Mouse (Mus musculus) hindbrain, postnatal 0 days (tissue): ENCODE data around the gene Tbxas1. TPM values are rescaled to one million over a fixed set of nuclear protein-coding genes. Genes with fewer than 3 reads are reported as not detected.

Experiments used
- ATAC-seq: fragments of 200-750 bp; cut with Nextera tagmentation; 2 replicates; pipeline ENCODE4 v1.8.0; 2017; ENCODE audit warnings: mild to moderate bottlenecking, moderate TSS enrichment, moderate library complexity
- DNase-seq: peaks from one replicate; pipeline ENCODE4 v3.0.0-alpha.2; 2015; ENCODE audit warnings: low spot score
- H3K27ac ChIP-seq: fragments of 300-500 bp; sonication (generic); 2 replicates; pipeline ENCODE4 v1.5.1; 2014; ENCODE audit warnings: mild to moderate bottlenecking
- H3K27me3 ChIP-seq: fragments of 300-500 bp; sonication (generic); 2 replicates; pipeline ENCODE4 v1.6.1; 2014; ENCODE audit warnings: low read length, mixed read lengths; ENCODE audit not compliant: insufficient read depth
- H3K36me3 ChIP-seq: fragments of 300-500 bp; sonication (generic); 2 replicates; pipeline ENCODE4 v1.6.1; 2014; ENCODE audit warnings: low read length, mixed read lengths; ENCODE audit not compliant: insufficient read depth
- H3K4me1 ChIP-seq: fragments of 300-500 bp; sonication (generic); 2 replicates; pipeline ENCODE4 v1.6.1; 2014; ENCODE audit warnings: antibody characterized with exemption, low read length, mixed read lengths; ENCODE audit not compliant: insufficient read depth
- H3K4me2 ChIP-seq: fragments of 300-500 bp; sonication (generic); 2 replicates; pipeline ENCODE4 v1.6.1; 2014; ENCODE audit warnings: low read depth, mild to moderate bottlenecking, low read length, moderate library complexity, mixed read lengths
- H3K4me3 ChIP-seq: fragments of 300-500 bp; sonication (generic); 2 replicates; pipeline ENCODE4 v1.5.1; 2014; ENCODE audit warnings: low read length
- H3K9ac ChIP-seq: fragments of 300-500 bp; sonication (generic); replicated peaks from 2 replicates; pipeline ENCODE4 v1.6.1; 2014; ENCODE audit warnings: mild to moderate bottlenecking, low read length, moderate library complexity, mixed read lengths
- H3K9me3 ChIP-seq: fragments of 300-500 bp; sonication (generic); 2 replicates; pipeline ENCODE4 v1.6.1; 2016; ENCODE audit warnings: low read length, mixed read lengths
- CTCF ChIP-seq: IDR thresholded peaks from 2 replicates; pipeline ENCODE4 v1.5.1; 2016; ENCODE audit warnings: antibody characterized with exemption, control low read depth, low read depth
- WGBS: fragments of 180-500 bp; shearing (Covaris S2); extraction: QIAGEN DNeasy Blood & Tissue Kit; methylation state at CpG from one replicate; pipeline ENCODE4 v1.1.7; 2014; 5-methylcytosine and 5-hydroxymethylcytosine counted together
- polyA plus RNA-seq: library from polyadenylated mRNA; unstranded; fragments of >200 nt; fragmentation: Nextera tagmentation; extraction: Ambion mirVana; gene quantifications from 2 replicates; pipeline ENCODE4 v1.2.1, GENCODE M21; 2015
- total RNA-seq: library from RNA; depleted of rRNA; stranded (reverse); fragments of >200 nt; gene quantifications from 2 replicates; pipeline ENCODE4 v1.2.3, GENCODE M21; 2014

The Tbxas1 gene
- total and polyA plus RNA-seq, 2 experiments from 2014 or later: 2.1 to 4.3 TPM

GRCm38 (mm10) chr6:38995774-38996173, 120.6 kb downstream of the Tbxas1 start:
- TF ChIP-seq CTCF: no peak
- Histone ChIP-seq H3K4me3 (no peak overlapping the region), H3K9ac (no peak overlapping the region), H3K4me2 (no peak overlapping the region), H3K9me3 (no peaks in the 10 kb centered on the region), H3K4me1 (no peaks in the 10 kb centered on the region), H3K36me3 (no peaks in the 10 kb centered on the region), H3K27ac (no peak overlapping the region), H3K27me3 (no peaks in the 10 kb centered on the region)
- ATAC-seq: no peak
- no peak for DNase-seq
- 73% methylated on average over 3 of the region's 3 CpGs for WGBS

GRCm38 (mm10) chr6:38997838-38998237, 122.6 kb downstream of the Tbxas1 start:
- Histone ChIP-seq H3K27me3 (no peaks in the 10 kb centered on the region), H3K4me3 (no peak overlapping the region), H3K36me3 (no peaks in the 10 kb centered on the region), H3K4me1 (no peaks in the 10 kb centered on the region), H3K27ac (no peak overlapping the region), H3K9me3 (no peaks in the 10 kb centered on the region), H3K4me2 (no peak overlapping the region), H3K9ac (no peak overlapping the region)
- 85% methylated on average over 4 of the region's 4 CpGs for WGBS
- DNase-seq (no peak), ATAC-seq (no peak)
- TF ChIP-seq CTCF: no peak

- H3K4me2 ChIP-seq: no peak overlapping the region
- no peak overlapping the region for H3K4me3 ChIP-seq
- DNase-seq: no peak
- WGBS: 74% methylated on average over 7 of the region's 7 CpGs
- H3K27ac ChIP-seq: no peak overlapping the region
- no peak for TF ChIP-seq CTCF
- H3K9me3 ChIP-seq: no peaks in the 10 kb centered on the region
- no peaks in the 10 kb centered on the region for H3K27me3 ChIP-seq
- no peaks in the 10 kb centered on the region for H3K36me3 ChIP-seq
- ATAC-seq: no peak
- no peak overlapping the region for H3K9ac ChIP-seq
- H3K4me1 ChIP-seq: 0 out of 2 replicates have a peak, but pooled peaks cover 9% of the 10 kb centered on the region
Observed at GRCm38 (mm10) chr6:39003126-39003525, 127.9 kb downstream of the Tbxas1 start.

GRCm38 (mm10) chr6:39004003-39004473, 128.8 kb downstream of the Tbxas1 start:
- no peak for DNase-seq
- WGBS: 84% methylated on average over 12 of the region's 12 CpGs

GRCm38 (mm10) chr6:39005267-39005944, 130.2 kb downstream of the Tbxas1 start:
- Histone ChIP-seq H3K4me3 (no peak overlapping the region), H3K27ac (peak overlapping the region; percentile 26; the same call in 1 of the 2 replicates), H3K4me2 (no peak overlapping the region), H3K36me3 (no peaks in the 10 kb centered on the region), H3K9ac (no peak overlapping the region), H3K27me3 (no peaks in the 10 kb centered on the region), H3K9me3 (no peaks in the 10 kb centered on the region), H3K4me1 (0 out of 2 replicates have a peak, but pooled peaks cover 9% of the 10 kb centered on the region)
- ATAC-seq (peak; percentile 45; the same call in 1 of the 2 replicates), DNase-seq (no peak)
- WGBS: 54% methylated on average over 20 of the region's 20 CpGs
- TF ChIP-seq CTCF: no peak

More at GRCm38 (mm10) chr6:39004003-39004473, 128.8 kb downstream of the Tbxas1 start:
- TF ChIP-seq CTCF: no peak
- H3K9ac ChIP-seq: no peak overlapping the region
- no peak for ATAC-seq
- H3K4me2 ChIP-seq: no peak overlapping the region
- 0 out of 2 replicates have a peak, but pooled peaks cover 9% of the 10 kb centered on the region for H3K4me1 ChIP-seq
- no peaks in the 10 kb centered on the region for H3K27me3 ChIP-seq
- H3K27ac ChIP-seq: no peak overlapping the region
- no peaks in the 10 kb centered on the region for H3K9me3 ChIP-seq
- H3K4me3 ChIP-seq: no peak overlapping the region
- no peaks in the 10 kb centered on the region for H3K36me3 ChIP-seq

- Histone ChIP-seq H3K36me3 (no peaks in the 10 kb centered on the region), H3K27ac (no peak overlapping the region), H3K4me2 (no peak overlapping the region), H3K9me3 (no peaks in the 10 kb centered on the region), H3K9ac (no peak overlapping the region), H3K4me1 (0 out of 2 replicates have a peak, but pooled peaks cover 9% of the 10 kb centered on the region), H3K27me3 (no peaks in the 10 kb centered on the region), H3K4me3 (no peak overlapping the region)
- WGBS: 25% methylated on average over 5 of the region's 5 CpGs
- DNase-seq: peak; percentile 69
- no peak for TF ChIP-seq CTCF
- ATAC-seq: peak; percentile 66; the same call in 1 of the 2 replicates
Observed at GRCm38 (mm10) chr6:39005945-39006572, 130.9 kb downstream of the Tbxas1 start.

GRCm38 (mm10) chr6:39007223-39007622, 132.0 kb downstream of the Tbxas1 start:
- 0 out of 2 replicates have a peak, but pooled peaks cover 9% of the 10 kb centered on the region for H3K4me1 ChIP-seq
- no peak for TF ChIP-seq CTCF
- no peak for DNase-seq
- H3K27ac ChIP-seq: no peak overlapping the region
- H3K9me3 ChIP-seq: no peaks in the 10 kb centered on the region
- no peaks in the 10 kb centered on the region for H3K36me3 ChIP-seq
- H3K27me3 ChIP-seq: no peaks in the 10 kb centered on the region
- 60% methylated on average over 5 of the region's 5 CpGs for WGBS
- no peak overlapping the region for H3K9ac ChIP-seq
- ATAC-seq: no peak
- no peak overlapping the region for H3K4me2 ChIP-seq
- H3K4me3 ChIP-seq: no peak overlapping the region
